Mouse (Mus musculus) gastrocnemius, postnatal 25 days (tissue): ENCODE measurements around the gene Zc3hav1l. TPM values are rescaled to one million over a fixed set of nuclear protein-coding genes. Genes with fewer than 3 reads are reported as not detected.

ENCODE experiments used
- DNase-seq: peaks from one replicate; pipeline ENCODE4 v3.0.0; 2022
- total RNA-seq, 2 experiments: library from RNA; stranded (reverse); gene quantifications; 1 replicate in 1 of 2; 2 replicates in 1 of 2; pipeline ENCODE4 v1.2.3; 2021

The Zc3hav1l gene
- total RNA-seq, 2 experiments from 2014 or later, result 0.84 to 1.0 TPM

DNA sequence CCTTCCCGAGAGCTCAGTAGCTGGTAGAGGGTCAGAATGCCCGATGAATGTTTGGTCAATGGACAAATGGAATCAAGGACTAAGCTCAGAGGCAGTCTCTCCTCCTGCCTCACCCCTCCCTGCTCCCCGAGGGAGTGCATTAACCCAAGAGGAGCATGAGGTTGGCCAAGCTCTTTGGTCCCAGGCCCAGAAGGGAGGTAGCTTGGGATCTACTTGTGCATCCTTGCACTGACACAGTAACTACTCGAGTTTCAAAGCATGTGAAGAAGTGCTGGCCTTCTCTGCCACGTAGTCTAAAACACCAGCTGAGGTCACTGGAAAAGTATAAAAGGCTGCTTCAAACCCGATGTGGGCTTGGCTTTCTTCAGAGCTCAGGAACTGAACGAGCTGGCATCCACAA, 34.6 kb downstream of the Zc3hav1l start:
- DNase-seq, result no peak

DNA sequence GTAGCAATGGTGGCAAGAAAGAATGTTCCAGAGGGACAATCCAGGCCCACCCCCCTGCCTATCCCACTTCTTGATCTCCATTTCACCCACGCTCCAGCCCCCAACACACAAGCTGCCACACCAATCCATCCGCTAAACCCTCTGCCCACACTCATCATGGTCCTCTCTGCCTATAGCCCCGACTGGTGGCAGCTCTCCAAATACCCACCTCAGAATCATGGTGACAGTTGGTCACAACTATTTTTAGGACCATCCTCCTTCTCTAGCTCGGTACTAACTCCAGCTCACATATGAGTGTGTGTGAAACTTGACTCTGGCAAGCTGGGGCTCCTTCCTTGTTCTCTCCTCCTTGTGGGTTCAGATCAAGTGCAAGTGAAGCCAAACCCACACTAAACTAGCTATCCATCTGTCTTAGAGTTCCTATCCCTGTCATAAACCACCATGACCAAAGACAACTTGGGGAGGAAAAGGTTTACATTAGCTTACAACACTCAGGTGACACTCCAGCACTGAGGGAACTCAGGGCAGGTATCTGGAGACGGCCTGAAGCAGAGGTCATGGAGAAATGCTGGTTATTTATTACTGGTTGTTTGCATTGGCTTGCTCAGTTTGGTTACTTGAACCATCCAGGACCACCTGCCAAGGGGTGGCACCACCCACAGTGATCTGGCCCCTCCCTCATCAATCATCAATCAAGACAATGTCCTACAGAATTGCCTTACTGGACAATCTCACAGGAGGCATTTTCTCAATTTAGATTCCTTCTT, 35.5 kb downstream of the Zc3hav1l start:
- DNase-seq, result no peak

DNA sequence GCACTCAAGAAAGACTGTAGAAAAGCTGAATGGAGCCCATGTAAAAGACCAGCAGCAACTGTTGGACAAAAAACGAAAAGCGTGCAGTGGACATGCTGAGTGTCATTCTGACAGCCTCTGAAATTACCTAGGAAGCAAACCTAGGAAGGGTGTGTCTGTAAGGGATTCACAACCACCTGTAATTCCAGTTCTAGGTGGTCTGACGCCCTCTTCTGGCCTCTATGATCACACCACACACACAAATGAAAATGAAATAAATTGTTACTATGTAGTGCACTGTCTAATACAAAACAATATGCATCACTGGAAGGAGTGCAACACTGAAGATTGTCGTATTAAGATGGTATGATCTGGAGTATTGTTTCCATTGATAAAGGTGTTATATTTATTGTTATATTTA, 37.2 kb downstream of the Zc3hav1l start:
- no peak for DNase-seq

DNA sequence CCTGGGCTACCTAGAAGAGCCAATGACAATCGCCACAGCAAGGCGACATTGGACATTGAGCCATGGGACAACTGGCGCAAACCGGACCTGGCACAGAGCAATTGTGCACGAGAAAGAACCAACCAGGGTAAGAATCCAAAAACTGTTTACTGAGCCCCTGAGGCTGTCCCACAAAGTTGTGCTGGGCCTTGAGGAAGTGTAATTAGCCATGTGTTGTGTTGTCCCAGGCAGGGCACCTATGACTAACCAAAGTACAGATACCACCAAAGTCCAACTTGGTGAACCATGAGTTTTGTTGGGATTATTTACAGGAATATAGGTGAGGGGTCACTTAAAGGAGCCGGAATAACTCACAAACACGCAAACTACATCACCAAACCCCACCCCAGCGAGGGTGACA, 41.6 kb downstream of the Zc3hav1l start:
- no peak for DNase-seq

DNA sequence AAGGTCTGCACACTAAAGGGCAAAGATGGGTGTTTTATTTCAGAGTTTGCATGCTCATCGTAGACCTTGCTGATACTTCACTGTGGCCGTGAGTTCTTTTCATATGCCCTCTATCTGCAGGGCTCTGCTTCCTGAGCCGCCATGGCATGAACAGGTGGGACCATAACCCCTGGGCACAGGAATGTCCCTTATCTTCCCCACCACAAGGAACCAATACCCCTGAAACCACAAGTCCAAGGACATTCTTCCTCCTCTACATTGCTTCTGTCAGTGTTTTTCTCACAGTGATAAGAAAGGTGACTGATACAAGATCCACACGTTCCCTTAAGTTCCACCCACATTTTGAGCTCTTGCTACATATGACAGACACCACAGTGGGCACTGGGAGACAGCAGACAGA, 42.3 kb downstream of the Zc3hav1l start:
- DNase-seq, result no peak

DNA sequence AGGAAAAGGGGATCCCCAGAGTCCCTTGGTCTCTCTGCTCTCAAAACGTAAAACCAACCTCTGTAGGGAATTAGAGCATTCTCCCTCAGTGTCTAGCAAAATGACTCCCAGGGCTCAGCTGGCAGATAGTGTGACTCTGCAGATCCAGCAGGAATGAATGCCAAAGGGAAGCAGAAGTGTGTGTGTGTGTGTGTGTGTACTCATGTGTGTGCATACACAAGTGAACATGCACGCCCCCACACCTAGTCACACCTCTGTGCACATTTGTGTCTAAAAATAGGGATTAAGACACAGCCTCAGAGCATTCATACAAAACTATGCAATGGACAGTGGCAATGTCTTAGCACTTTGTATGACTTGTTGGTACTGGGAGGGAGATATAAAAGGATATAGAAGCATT, 43.3 kb downstream of the Zc3hav1l start:
- no peak for DNase-seq

DNA sequence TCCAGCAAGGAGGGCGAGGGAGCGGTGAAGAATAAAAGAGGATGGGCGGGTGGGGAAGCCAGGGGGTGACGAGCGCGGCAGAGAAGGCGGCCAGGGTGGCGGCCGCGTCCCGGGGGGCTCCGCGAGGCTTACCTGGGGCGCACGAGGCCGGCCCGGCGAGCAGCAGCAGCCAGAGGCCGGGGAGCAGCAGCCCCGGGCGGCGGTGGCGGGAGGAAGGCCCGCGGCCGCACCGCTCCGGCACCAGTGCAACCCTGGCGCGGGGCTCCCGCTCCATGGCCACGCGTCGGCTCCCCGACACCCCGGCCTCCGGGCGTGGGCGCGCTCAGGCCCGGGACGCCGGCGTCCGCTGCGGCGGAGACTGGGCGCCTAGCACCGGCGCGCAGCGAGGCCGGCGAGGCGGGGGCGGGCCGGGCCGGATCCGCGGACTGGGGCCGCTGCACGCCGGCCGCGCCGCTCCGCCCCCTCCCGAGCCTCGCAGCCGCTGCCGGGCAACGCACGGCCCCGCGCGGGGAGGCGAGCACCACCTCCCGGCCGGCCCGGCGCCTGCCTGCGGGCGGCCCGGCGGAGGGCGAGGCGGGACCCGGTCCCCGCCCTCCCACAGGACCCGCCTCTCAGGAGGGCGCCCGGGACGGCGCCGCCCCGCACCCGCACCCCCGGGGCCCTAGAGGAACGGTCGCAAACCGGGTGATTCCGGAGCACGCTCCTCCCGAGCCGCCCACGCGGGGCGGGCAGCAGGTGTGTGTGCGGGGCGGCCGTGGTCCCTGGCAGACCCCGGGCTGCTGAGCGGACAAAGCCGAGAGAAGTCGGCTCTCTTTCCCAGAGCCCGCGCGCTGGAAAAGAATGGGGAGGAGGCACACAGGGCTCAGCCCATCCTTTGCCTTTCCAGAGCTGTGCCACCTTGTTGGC, 45.1 kb downstream of the Zc3hav1l start, which contains the start of gene D630045J12Rik:
TSS of gene D630045J12Rik (minus strand) at position 274 of the 906 bp plus-strand sequence.
- peak; percentile 77 for DNase-seq

DNA sequence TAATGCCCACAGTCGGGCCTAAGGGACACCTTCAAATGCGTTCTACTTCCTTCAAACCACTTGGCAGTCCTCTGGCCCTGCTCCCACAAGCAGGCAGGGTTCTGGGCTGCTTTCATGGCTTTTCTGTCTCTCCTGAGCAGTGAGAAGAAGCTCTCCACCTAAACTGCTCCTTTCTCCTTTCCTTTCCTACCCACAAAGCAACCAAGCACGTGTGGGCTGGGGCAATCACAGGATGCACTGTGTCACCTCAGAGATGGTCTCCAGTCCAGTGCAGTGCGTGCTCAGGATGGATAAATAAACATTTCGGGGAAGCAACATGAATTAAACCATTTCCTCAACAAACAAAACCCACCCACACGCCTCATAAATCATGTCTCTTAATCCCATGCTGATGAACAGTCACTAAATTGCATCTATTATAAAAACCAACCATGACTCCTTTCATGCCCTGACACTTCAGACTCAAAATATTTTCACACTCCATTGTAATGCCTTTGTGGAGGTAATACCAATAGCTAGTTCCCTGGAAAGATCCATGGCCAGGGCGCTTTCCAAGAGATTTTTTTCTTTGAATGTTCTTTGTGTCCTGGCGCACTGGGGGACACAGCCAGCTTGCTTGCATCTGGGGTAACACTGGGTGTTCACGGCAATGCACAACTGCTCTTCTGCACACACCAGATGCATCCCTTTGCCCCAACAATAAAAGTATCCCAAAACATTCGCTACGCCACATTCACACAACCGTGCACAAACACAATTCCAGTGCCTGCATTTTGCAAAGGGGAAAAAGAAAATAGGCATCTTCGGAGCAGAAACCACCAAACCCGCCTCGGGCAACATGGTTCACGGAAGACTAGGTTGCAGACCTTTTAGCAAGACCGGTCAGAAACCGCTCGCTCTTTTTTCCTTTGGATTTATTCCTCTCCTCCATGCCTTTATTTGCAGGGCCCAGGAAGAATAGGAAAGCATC, 46.0 kb downstream of the Zc3hav1l start:
- DNase-seq, result no peak

DNA sequence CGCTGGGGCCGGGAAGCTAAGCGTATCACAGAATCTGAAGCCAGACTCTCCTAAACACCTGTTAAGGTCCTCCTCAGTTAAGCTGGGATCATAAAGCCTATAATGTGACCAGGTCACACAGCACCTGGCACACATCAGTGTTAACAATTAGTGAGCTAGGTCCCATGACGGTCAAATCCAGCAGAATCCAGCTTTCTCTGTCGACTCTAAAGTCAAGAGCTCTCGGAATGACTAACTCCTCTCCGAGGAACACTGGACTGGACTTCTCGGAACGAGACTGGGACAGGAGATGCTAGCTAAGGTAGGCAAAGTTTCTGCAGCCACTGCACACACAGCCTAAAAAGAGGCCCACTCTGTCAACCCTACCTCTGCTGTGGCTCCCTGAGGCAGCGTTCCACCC, 46.9 kb downstream of the Zc3hav1l start:
- no peak for DNase-seq

DNA sequence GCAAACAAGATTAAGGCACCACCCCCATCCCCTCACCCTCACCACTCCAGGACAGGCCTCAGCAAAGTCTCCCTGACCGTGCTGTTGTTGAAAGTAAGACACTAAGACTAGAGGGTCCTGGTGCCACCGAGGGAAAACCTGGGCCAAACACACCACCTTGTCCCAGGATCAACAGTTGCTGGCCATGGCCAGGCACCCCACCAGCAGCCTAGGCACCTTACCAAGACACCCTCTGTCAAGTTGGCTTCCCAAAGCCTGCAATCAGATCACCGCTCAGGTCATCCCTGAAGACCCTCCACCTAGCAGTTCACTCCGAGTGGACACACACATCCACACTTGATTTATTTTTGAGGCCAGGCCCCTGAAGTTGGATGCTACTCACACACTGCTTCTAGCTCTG, 47.6 kb downstream of the Zc3hav1l start:
- no peak for DNase-seq

DNA sequence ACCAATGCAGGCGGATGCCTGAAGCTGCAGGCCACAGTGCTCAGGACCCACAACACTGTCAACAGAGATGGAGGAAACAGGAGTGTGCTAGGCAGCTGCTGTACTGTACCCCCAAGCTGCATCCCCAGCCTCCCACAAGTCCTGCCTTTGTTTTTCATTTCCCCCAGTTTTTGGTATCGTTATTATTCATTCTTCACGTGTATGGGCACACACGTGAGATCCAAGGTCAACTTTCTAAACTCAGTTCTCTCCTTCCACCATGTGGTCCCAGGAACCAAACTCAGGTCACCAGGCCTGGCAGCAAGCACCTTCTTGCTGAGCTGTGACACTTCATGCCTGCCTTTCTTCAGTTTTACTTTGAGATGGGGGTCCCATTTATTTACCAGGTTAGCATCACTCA, 51.7 kb downstream of the Zc3hav1l start:
- no peak for DNase-seq

DNA sequence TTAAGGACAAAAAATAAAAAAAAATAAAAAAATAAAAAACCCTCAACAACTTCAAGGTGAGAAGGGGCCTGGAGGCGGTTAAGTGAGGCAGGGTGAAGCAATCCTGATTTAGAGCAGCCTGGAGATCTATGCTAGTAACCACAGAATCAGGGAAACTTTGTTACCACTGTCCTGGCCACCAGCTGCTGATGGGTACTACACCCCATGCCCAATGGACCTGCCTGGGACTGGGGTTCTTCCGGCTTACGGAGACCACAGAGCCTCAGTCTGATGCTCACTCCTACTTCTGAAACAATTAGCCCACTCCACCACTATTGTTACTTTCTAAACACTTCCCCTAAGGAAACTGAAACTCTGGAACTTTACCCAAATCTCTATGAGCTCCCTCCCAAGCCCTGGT, 54.3 kb downstream of the Zc3hav1l start:
- no peak for DNase-seq

DNA sequence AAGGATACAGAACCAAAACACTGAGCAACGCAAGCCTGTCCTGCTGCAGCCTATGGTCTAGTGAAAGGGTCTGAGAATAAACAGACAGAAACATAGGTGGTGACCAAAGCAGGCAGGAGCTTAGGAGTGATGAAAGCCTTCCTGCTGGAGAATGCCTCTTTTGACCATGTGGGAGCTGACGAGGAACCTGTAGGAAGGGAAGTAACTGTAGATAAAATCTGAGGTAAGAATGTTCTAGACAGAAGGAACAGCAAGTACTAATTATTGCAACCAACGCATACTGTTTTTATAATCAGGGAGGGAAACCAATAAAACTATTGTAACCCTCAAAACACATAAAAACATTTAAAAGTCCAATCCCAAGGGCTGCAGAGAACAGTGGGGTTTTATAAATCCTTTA, 54.9 kb downstream of the Zc3hav1l start:
- no peak for DNase-seq

DNA sequence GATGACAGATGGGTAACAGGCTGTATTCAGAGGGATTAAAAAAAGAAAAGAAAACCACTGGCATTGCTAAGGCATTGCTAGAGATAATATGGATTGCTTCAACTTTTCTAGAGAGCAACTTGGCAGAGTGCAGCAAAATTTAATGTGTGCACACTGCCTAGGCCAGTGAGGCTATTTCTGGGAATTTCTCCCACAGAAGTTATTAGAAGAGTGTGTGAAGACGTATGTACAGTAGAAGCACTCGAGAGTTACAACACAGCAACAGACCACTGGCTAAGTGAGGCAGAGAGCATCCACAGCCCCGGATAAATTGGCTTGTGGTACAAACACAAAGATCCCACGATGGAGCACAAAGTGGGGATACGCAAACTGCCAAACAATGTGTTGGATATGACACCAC, 56.2 kb downstream of the Zc3hav1l start:
- no peak for DNase-seq

DNA sequence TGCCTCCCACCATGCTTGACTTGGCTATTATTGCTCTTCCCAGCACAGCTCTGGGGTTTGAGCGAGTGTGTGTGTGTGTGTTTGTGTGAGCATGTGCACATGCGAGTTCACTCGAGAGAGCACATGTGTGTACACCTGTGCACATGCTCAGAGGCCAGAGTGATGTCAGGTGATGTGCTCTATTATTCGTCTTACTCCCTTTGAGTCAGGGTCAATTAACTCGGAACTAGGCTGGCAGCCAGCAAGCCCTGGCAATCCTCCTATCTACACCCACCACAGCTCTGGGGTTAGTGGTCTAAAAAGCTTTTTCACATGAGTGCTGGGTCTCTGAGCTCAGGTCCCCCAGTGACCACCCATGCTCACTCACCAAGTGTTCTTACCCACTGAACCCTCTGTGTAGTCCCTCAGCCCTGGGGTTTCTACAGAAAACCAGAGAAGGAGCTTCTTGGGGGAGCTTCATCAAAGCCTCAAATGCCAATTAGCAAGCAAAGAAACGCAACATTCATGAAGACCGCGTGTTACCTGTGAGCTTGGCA, 56.7 kb downstream of the Zc3hav1l start:
- DNase-seq, result no peak

DNA sequence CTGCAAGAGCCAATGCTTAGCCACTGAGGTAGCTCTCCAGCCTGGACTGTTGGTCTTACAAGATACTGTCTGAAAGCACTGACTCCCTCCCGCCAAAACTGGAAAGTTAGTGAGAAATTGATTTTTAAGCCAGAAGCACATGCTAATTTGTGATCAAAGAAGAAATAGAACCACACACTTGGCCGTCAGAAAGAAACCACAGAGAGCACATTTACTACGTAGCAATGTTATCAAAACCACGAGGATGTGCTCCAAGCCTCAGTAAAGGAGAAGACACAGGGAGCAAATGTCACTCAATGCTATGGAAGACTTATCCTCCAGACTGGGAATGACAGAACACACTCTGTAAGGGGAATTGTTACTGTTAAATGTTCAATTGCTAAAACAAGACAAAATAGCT, 57.6 kb downstream of the Zc3hav1l start:
- DNase-seq, result no peak

DNA sequence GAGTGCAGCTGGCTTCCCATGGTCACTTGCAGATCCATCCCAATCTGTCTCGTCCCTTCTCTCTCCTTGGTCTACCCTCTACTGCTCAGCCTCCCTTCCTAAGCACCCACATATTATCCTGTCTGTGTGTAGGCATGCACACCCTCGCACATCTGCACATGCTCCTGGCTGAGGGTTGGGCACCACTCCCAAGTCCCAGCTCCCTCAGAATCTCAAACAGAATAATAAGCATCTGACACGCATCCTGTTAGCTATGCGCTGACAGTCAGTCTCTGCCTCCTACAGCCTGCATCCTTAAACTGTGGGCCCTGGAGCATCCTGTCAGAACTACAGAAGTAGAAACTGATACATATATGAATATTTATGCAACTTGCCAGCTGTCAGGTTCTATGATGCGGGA, 58.4 kb downstream of the Zc3hav1l start:
- no peak for DNase-seq

DNA sequence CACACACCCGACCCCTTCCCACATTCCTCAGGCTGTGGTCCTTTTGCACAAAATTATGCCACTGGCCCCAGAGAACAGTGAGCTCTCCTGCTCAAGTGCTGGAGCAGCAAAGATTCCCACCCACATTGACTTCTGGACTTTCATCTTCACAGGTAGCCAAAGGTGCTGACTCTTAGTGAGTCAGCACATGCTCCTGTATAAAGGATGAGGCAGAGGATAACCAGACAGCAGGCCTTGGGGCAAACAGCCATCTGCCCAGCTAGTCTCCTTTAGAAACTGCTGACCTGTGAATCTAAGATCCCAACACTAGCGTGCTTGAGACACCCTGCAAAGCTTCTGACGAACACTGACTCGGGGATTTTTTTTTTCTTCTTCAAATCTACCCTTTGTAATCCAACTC, 60.7 kb downstream of the Zc3hav1l start:
- DNase-seq, result no peak
